Mouse (Mus musculus): ENCODE data around the gene Tnks1bp1. TPM values are rescaled to one million over a fixed set of nuclear protein-coding genes. Genes with fewer than 3 reads are reported as not detected.

Gene Tnks1bp1
- polyA plus RNA-seq, 2 experiments: 0.75 to 4.4 TPM

- DNase-seq (ENCODE audit: low read depth in 3 of 3, low spot score in 3 of 3): no peak
- peaks cover 37% of the 10 kb centered on the region for H3K36me3 ChIP-seq (replicated peaks; ENCODE audit: control insufficient read depth, insufficient read depth, low read depth)
- peaks cover 3 to 13% of the 10 kb centered on the region in 2 experiments; a peak in 3 of 4 replicates for H3K4me1 ChIP-seq (replicated peaks; ENCODE audit: control insufficient read depth in 2 of 2, insufficient read depth in 2 of 2, low read length in 1 of 2)
- H3K4me2 ChIP-seq (ENCODE audit: low read depth): peak overlapping the region; percentile 74
- H3K9me3 ChIP-seq (ENCODE audit: control insufficient read depth, low read length): no peaks in the 10 kb centered on the region
- no peak overlapping the region for H3K27ac ChIP-seq
- peak; percentile 22 for ATAC-seq (ENCODE audit: insufficient read depth)
- WGBS (ENCODE audit: insufficient replicate concordance): 3% methylated on average over 41 of the region's 44 CpGs
- H3K9ac ChIP-seq (replicated peaks): peak overlapping the region; percentile 14
- peak overlapping the region; percentile 56 to 69 for H3K4me3 ChIP-seq (ENCODE audit: insufficient read depth in 1 of 2, low read depth in 2 of 2, low read length in 2 of 2)
- H3K27me3 ChIP-seq (ENCODE audit: control insufficient read depth, insufficient read depth, low read length): peaks cover 13% of the 10 kb centered on the region; the same call in 1 of the 2 replicates
- no peak for TF ChIP-seq EP300 (IDR thresholded peaks at IDR 0.05; ENCODE audit: low read depth)
- TF ChIP-seq CTCF (IDR thresholded peaks at IDR 0.05; ENCODE audit: low read depth): no peak
Observed at GRCm38 (mm10) chr2:85048168-85048751, 438 bp downstream of the Tnks1bp1 start.

- TF ChIP-seq CTCF (IDR thresholded peaks at IDR 0.05; ENCODE audit: low read depth) (no peak), EP300 (IDR thresholded peaks at IDR 0.05; ENCODE audit: low read depth) (no peak)
- no peak overlapping the region for H3K9ac ChIP-seq (replicated peaks)
- 84% methylated on average over 4 of the region's 4 CpGs for WGBS (ENCODE audit: insufficient replicate concordance)
- no peak overlapping the region for H3K27ac ChIP-seq
- no peaks in the 10 kb centered on the region for H3K9me3 ChIP-seq (ENCODE audit: control insufficient read depth, low read length)
- DNase-seq (ENCODE audit: low read depth in 3 of 3, low spot score in 3 of 3): no peak
- H3K4me1 ChIP-seq (replicated peaks; ENCODE audit: control insufficient read depth in 2 of 2, insufficient read depth in 2 of 2, low read length in 1 of 2): peaks cover 5 to 13% of the 10 kb centered on the region in 2 experiments; a peak in 3 of 4 replicates
- H3K27me3 ChIP-seq (ENCODE audit: control insufficient read depth, insufficient read depth, low read length): peaks cover 13% of the 10 kb centered on the region; the same call in 1 of the 2 replicates
- H3K36me3 ChIP-seq (replicated peaks; ENCODE audit: control insufficient read depth, insufficient read depth, low read depth): peaks cover 28% of the 10 kb centered on the region
- no peak overlapping the region for H3K4me3 ChIP-seq (ENCODE audit: insufficient read depth in 1 of 2, low read depth in 2 of 2, low read length in 2 of 2)
- no peak for ATAC-seq (ENCODE audit: insufficient read depth)
- no peak overlapping the region for H3K4me2 ChIP-seq (ENCODE audit: low read depth)
Observed at GRCm38 (mm10) chr2:85049277-85049676, 1.5 kb downstream of the Tnks1bp1 start.

- TF ChIP-seq CTCF (IDR thresholded peaks at IDR 0.05; ENCODE audit: low read depth) (no peak), EP300 (IDR thresholded peaks at IDR 0.05; ENCODE audit: low read depth) (no peak)
- Histone ChIP-seq H3K4me1 (replicated peaks; ENCODE audit: control insufficient read depth in 2 of 2, insufficient read depth in 2 of 2, low read length in 1 of 2) (peaks cover 5 to 13% of the 10 kb centered on the region in 2 experiments; a peak in 3 of 4 replicates), H3K4me3 (ENCODE audit: insufficient read depth in 1 of 2, low read depth in 2 of 2, low read length in 2 of 2) (no peak overlapping the region; a peak in 1 of 4 replicates), H3K27ac (no peak overlapping the region), H3K4me2 (ENCODE audit: low read depth) (no peak overlapping the region; the same call in 1 of the 2 replicates), H3K36me3 (replicated peaks; ENCODE audit: control insufficient read depth, insufficient read depth, low read depth) (peaks cover 21% of the 10 kb centered on the region), H3K27me3 (ENCODE audit: control insufficient read depth, insufficient read depth, low read length) (peaks cover 13% of the 10 kb centered on the region; the same call in 1 of the 2 replicates), H3K9me3 (ENCODE audit: control insufficient read depth, low read length) (no peaks in the 10 kb centered on the region), H3K9ac (replicated peaks) (no peak overlapping the region)
- 26% methylated on average over 10 of the region's 10 CpGs for WGBS (ENCODE audit: insufficient replicate concordance)
- no peak for ATAC-seq (ENCODE audit: insufficient read depth)
- DNase-seq (ENCODE audit: low read depth in 3 of 3, low spot score in 3 of 3): no peak
Observed at GRCm38 (mm10) chr2:85050001-85050634, 2.3 kb downstream of the Tnks1bp1 start.

- no peak overlapping the region; the same call in 1 of the 2 replicates for H3K4me2 ChIP-seq (ENCODE audit: low read depth)
- H3K9ac ChIP-seq (replicated peaks): no peak overlapping the region
- H3K27me3 ChIP-seq (ENCODE audit: control insufficient read depth, insufficient read depth, low read length): peaks cover 13% of the 10 kb centered on the region; the same call in 1 of the 2 replicates
- WGBS (ENCODE audit: insufficient replicate concordance): 35% methylated on average over 9 of the region's 9 CpGs
- H3K4me1 ChIP-seq (replicated peaks; ENCODE audit: control insufficient read depth in 2 of 2, insufficient read depth in 2 of 2, low read length in 1 of 2): peaks cover 5 to 13% of the 10 kb centered on the region in 2 experiments; a peak in 3 of 4 replicates
- ATAC-seq (ENCODE audit: insufficient read depth) (no peak), DNase-seq (ENCODE audit: low read depth in 3 of 3, low spot score in 3 of 3) (no peak)
- peaks cover 14% of the 10 kb centered on the region for H3K36me3 ChIP-seq (replicated peaks; ENCODE audit: control insufficient read depth, insufficient read depth, low read depth)
- no peaks in the 10 kb centered on the region for H3K9me3 ChIP-seq (ENCODE audit: control insufficient read depth, low read length)
- no peak overlapping the region for H3K27ac ChIP-seq
- H3K4me3 ChIP-seq (ENCODE audit: insufficient read depth in 1 of 2, low read depth in 2 of 2, low read length in 2 of 2): no peak overlapping the region; a peak in 1 of 4 replicates
- no peak for TF ChIP-seq CTCF (IDR thresholded peaks at IDR 0.05; ENCODE audit: low read depth)
- no peak for TF ChIP-seq EP300 (IDR thresholded peaks at IDR 0.05; ENCODE audit: low read depth)
Observed at GRCm38 (mm10) chr2:85050746-85051145, 2.9 kb downstream of the Tnks1bp1 start.

- 66% methylated on average over 5 of the region's 5 CpGs for WGBS (ENCODE audit: insufficient replicate concordance)
- Histone ChIP-seq H3K4me2 (ENCODE audit: low read depth) (no peak overlapping the region), H3K4me3 (ENCODE audit: insufficient read depth in 1 of 2, low read depth in 2 of 2, low read length in 2 of 2) (no peak overlapping the region), H3K9me3 (ENCODE audit: control insufficient read depth, low read length) (no peaks in the 10 kb centered on the region), H3K27me3 (ENCODE audit: control insufficient read depth, insufficient read depth, low read length) (peaks cover 13% of the 10 kb centered on the region; the same call in 1 of the 2 replicates), H3K36me3 (replicated peaks; ENCODE audit: control insufficient read depth, insufficient read depth, low read depth) (no peaks in the 10 kb centered on the region), H3K9ac (replicated peaks) (no peak overlapping the region), H3K27ac (no peak overlapping the region), H3K4me1 (replicated peaks; ENCODE audit: control insufficient read depth in 2 of 2, insufficient read depth in 2 of 2, low read length in 1 of 2) (peaks cover 4 to 5% of the 10 kb centered on the region in 2 experiments; a peak in 3 of 4 replicates)
- no peak for ATAC-seq (ENCODE audit: insufficient read depth)
- no peak for DNase-seq (ENCODE audit: low read depth in 3 of 3, low spot score in 3 of 3)
- no peak for TF ChIP-seq CTCF (IDR thresholded peaks at IDR 0.05; ENCODE audit: low read depth)
- TF ChIP-seq EP300 (IDR thresholded peaks at IDR 0.05; ENCODE audit: low read depth): no peak
Observed at GRCm38 (mm10) chr2:85053192-85053816, 5.5 kb downstream of the Tnks1bp1 start.
